Mouse (Mus musculus) embryonic stem cell, embryonic (primary cell): ENCODE data around the gene Atf7ip2.

Experiments used
- CTCF ChIA-PET, 4 experiments: fragments of 300-600 bp in 2 of 4; fragments of 350-600 bp in 2 of 4; sonication (Branson Sonifier 250); formaldehyde crosslinking; loops; one replicate each; lab custom pipeline; 2022; ENCODE audit warnings: inconsistent platforms in 2 of 4; lab: Charles Lee
- POLR2A ChIA-PET, 4 experiments: fragments of 300-600 bp in 2 of 4; fragments of 350-600 bp in 2 of 4; sonication (Branson Sonifier 250); formaldehyde crosslinking; loops; one replicate each; lab custom pipeline; 2022; ENCODE audit warnings: antibody characterized with exemption in 4 of 4, inconsistent platforms in 1 of 4; lab: Charles Lee

Atf7ip2 gene

GRCm38 (mm10) chr16:10192679-10193506, at the start of gene Atf7ip2:
Gene Atf7ip2, plus strand, starts transcription at chr16:10192712.
- CTCF ChIA-PET: interaction anchor here in 1 of 4 experiments (1.3 kb wide), 1 partner anchor 206 kb away, joined by 3 read pairs; no protein-coding TSS in a partner anchor

GRCm38 (mm10) chr16:10143166-10143565, 49.3 kb upstream of the Atf7ip2 start:
- ChIA-PET POLR2A (no interaction called here), CTCF (no interaction called here)

More at GRCm38 (mm10) chr16:10192679-10193506, at the start of gene Atf7ip2:
- POLR2A ChIA-PET: interaction anchor here (0.6 to 6.4 kb wide), 88 partner anchors 9 to 1666 kb away, joined by 3 to 90 read pairs (median 4); partner anchors contain the start of genes Rpl39l (in 3 of the 4), Dexi (in 1 of the 4) and Nubp1 (in 1 of the 4)

- POLR2A ChIA-PET: interaction anchor here in 1 of 4 experiments (1.0 kb wide), 1 partner anchor 25 kb away, joined by 9 read pairs; no protein-coding TSS in a partner anchor
- CTCF ChIA-PET: no interaction called here
These were observed 45.1 kb upstream of the Atf7ip2 start for GRCm38 (mm10) chr16:10147401-10147800.

- CTCF ChIA-PET: interaction anchor here in 1 of 4 experiments (0.6 kb wide), 1 partner anchor 877 kb away, joined by 3 read pairs; no protein-coding TSS in a partner anchor
These were observed 23.2 kb upstream of the Atf7ip2 start for GRCm38 (mm10) chr16:10169123-10169905.

GRCm38 (mm10) chr16:10170005-10170404, 22.5 kb upstream of the Atf7ip2 start, which contains the start of gene Rpl39l:
Gene Rpl39l, plus strand, starts transcription at chr16:10170226.
- POLR2A ChIA-PET: interaction anchor here in 3 of 4 experiments (0.5 to 3.4 kb wide), 27 partner anchors 10 to 1642 kb away, joined by 3 to 29 read pairs (median 3); partner anchors contain the start of gene Atf7ip2 (in 3 of the 3)
- CTCF ChIA-PET: no interaction called here

More at GRCm38 (mm10) chr16:10169123-10169905, 23.2 kb upstream of the Atf7ip2 start:
- POLR2A ChIA-PET: interaction anchor here in 3 of 4 experiments (0.5 to 3.4 kb wide), 26 partner anchors 10 to 1642 kb away, joined by 3 to 29 read pairs (median 3); partner anchors contain the start of gene Atf7ip2 (in 3 of the 3)

- POLR2A ChIA-PET: interaction anchor here in 3 of 4 experiments (2.0 to 3.4 kb wide), 3 partner anchors 21 to 22 kb away, joined by 7 to 29 read pairs (median 26); partner anchors contain the start of gene Atf7ip2 (in 3 of the 3)
- CTCF ChIA-PET: no interaction called here
These were observed 21.2 kb upstream of the Atf7ip2 start for GRCm38 (mm10) chr16:10171276-10171675.

GRCm38 (mm10) chr16:10172179-10172820, 20.2 kb upstream of the Atf7ip2 start:
- ChIA-PET POLR2A (interaction anchor here in 2 of 4 experiments (0.6 to 2.0 kb wide), 5 partner anchors 19 to 971 kb away, joined by 3 to 9 read pairs (median 4); partner anchors contain the start of gene Atf7ip2 (in 1 of the 2)), CTCF (interaction anchor here in 1 of 4 experiments (0.7 kb wide), 1 partner anchor 115 kb away, joined by 15 read pairs; no protein-coding TSS in a partner anchor)

- ChIA-PET CTCF (interaction anchor here in 1 of 4 experiments (0.7 kb wide), 1 partner anchor 735 kb away, joined by 3 read pairs; no protein-coding TSS in a partner anchor), POLR2A (interaction anchor here in 1 of 4 experiments (1.6 kb wide), 1 partner anchor 17 kb away, joined by 4 read pairs; the partner anchor contains the start of gene Rpl39l)
These were observed 5.1 kb upstream of the Atf7ip2 start for GRCm38 (mm10) chr16:10187461-10187860.

GRCm38 (mm10) chr16:10208777-10209176, 16.3 kb downstream of the Atf7ip2 start:
- CTCF ChIA-PET: interaction anchor here in 1 of 4 experiments (0.6 kb wide), 1 partner anchor 155 kb away, joined by 3 read pairs; no protein-coding TSS in a partner anchor
- POLR2A ChIA-PET: interaction anchor here in 2 of 4 experiments (0.6 to 10.8 kb wide), 3 partner anchors 8 to 328 kb away, joined by 4 to 90 read pairs (median 9); partner anchors contain the start of gene Atf7ip2 (in 1 of the 2)

- CTCF ChIA-PET: interaction anchor here in 1 of 4 experiments (0.6 kb wide), 1 partner anchor 127 kb away, joined by 8 read pairs; no protein-coding TSS in a partner anchor
- POLR2A ChIA-PET: interaction anchor here in 3 of 4 experiments (0.6 to 3.0 kb wide), 23 partner anchors 9 to 1548 kb away, joined by 3 to 36 read pairs (median 6); partner anchors contain the start of genes Atf7ip2 (in 3 of the 3) and Rpl39l (in 3 of the 3)
These were observed 23.9 kb downstream of the Atf7ip2 start for GRCm38 (mm10) chr16:10216366-10216765.

GRCm38 (mm10) chr16:10217020-10217419, 24.5 kb downstream of the Atf7ip2 start:
- CTCF ChIA-PET: interaction anchor here in 1 of 4 experiments (0.6 kb wide), 1 partner anchor 128 kb away, joined by 8 read pairs; no protein-coding TSS in a partner anchor
- POLR2A ChIA-PET: interaction anchor here in 3 of 4 experiments (0.6 to 3.0 kb wide), 23 partner anchors 9 to 195 kb away, joined by 3 to 36 read pairs (median 6); partner anchors contain the start of genes Atf7ip2 (in 3 of the 3) and Rpl39l (in 3 of the 3)

GRCm38 (mm10) chr16:10227361-10227760, 34.8 kb downstream of the Atf7ip2 start:
- ChIA-PET CTCF (interaction anchor here in 2 of 4 experiments (0.6 to 0.8 kb wide), 2 partner anchors 9 to 302 kb away, joined by 3 read pairs; no protein-coding TSS in a partner anchor), POLR2A (interaction anchor here in 3 of 4 experiments (0.6 to 3.5 kb wide), 13 partner anchors 10 to 1421 kb away, joined by 3 to 25 read pairs (median 4); partner anchors contain the start of genes Atf7ip2 (in 2 of the 3) and Rpl39l (in 1 of the 3))

- ChIA-PET CTCF (interaction anchor here in 2 of 4 experiments (0.7 to 1.3 kb wide), 2 partner anchors 9 to 40 kb away, joined by 3 read pairs; no protein-coding TSS in a partner anchor), POLR2A (interaction anchor here in 3 of 4 experiments (1.2 to 2.7 kb wide), 5 partner anchors 20 to 44 kb away, joined by 3 to 9 read pairs (median 7); partner anchors contain the start of gene Atf7ip2 (in 2 of the 3))
These were observed 44.1 kb downstream of the Atf7ip2 start for GRCm38 (mm10) chr16:10236601-10237000.

GRCm38 (mm10) chr16:10253993-10254392, 61.5 kb downstream of the Atf7ip2 start:
- ChIA-PET CTCF (no interaction called here), POLR2A (no interaction called here)

- CTCF ChIA-PET: interaction anchor here (0.6 to 6.9 kb wide), 11 partner anchors 8 to 250 kb away, joined by 3 to 60 read pairs (median 5); no protein-coding TSS in a partner anchor
These were observed 79.7 kb downstream of the Atf7ip2 start for GRCm38 (mm10) chr16:10272256-10272655.

GRCm38 (mm10) chr16:10274465-10274864, 82.0 kb downstream of the Atf7ip2 start:
- POLR2A ChIA-PET: interaction anchor here in 3 of 4 experiments (0.6 to 1.8 kb wide), 5 partner anchors 81 to 252 kb away, joined by 3 to 7 read pairs (median 3); partner anchors contain the start of gene Atf7ip2 (in 1 of the 3)
- CTCF ChIA-PET: interaction anchor here in 3 of 4 experiments (0.6 to 6.9 kb wide), 13 partner anchors 9 to 258 kb away, joined by 3 to 60 read pairs (median 4); no protein-coding TSS in a partner anchor

More at GRCm38 (mm10) chr16:10272256-10272655, 79.7 kb downstream of the Atf7ip2 start:
- POLR2A ChIA-PET: interaction anchor here in 2 of 4 experiments (0.6 to 1.4 kb wide), 5 partner anchors 15 to 140 kb away, joined by 3 to 5 read pairs (median 4); partner anchors contain the start of gene Nubp1 (in 1 of the 2)
